Mouse (Mus musculus) layer of hippocampus, adult 18-20 months (tissue): ENCODE results near the gene Elob. TPM values are rescaled to one million over a fixed set of nuclear protein-coding genes. Genes with fewer than 3 reads are reported as not detected.

ENCODE experiments used
- DNase-seq, 2 experiments: peaks; one replicate each; pipeline ENCODE4 v3.0.0; 2022; ENCODE audit warnings: low spot score in 2 of 2
- microRNA-seq, 2 experiments: library from miRNA; unstranded; fragments of <30 nt; microRNA quantifications; one replicate each; pipeline ENCODE4 v1.2.0; 2021
- total RNA-seq, 2 experiments: library from RNA; stranded (reverse); gene quantifications; 2 replicates each; pipeline ENCODE4 v1.2.3; 2021

Elob gene
- total RNA-seq, 2 experiments from 2014 or later = 355 to 375 TPM

- peak; percentile 87 to 93 for DNase-seq
Measured at GRCm38 (mm10) chr17:23785561-23786471, 43.1 kb downstream of the Elob start, which contains the start of gene Flywch2. Gene Flywch2 (minus strand): TSS chr17:23786081.

GRCm38 (mm10) chr17:23783352-23783751 is 45.6 kb downstream of the Elob start:
- no peak for DNase-seq

GRCm38 (mm10) chr17:23778447-23778846 is 50.5 kb downstream of the Elob start:
- DNase-seq = no peak

- DNase-seq = no peak
Measured at GRCm38 (mm10) chr17:23777141-23777540, 51.8 kb downstream of the Elob start.

GRCm38 (mm10) chr17:23776216-23776615 is 52.7 kb downstream of the Elob start:
- DNase-seq = no peak

Small RNA genes within 50 kb of the gene (microRNA-seq; reads per million reads assigned to microRNA genes)
- 0.74 to 2.0 reads per million in 2 experiments for gene Mir5125

Other genes with a start within 250 kb of the Elob start
- 10 to 100 TPM; 28.0 to 29.6 TPM for gene Zfp13, start 229.6 kb downstream of the Elob start, total RNA-seq
- gene Zscan10, start 228.3 kb downstream of the Elob start, total RNA-seq = not detected
- gene Mmp25, start 183.9 kb downstream of the Elob start, total RNA-seq = under 1 TPM in 1 of 2 experiments, not detected in 1; 0.10 TPM
- not detected for gene Bicdl2, start 168.6 kb downstream of the Elob start, total RNA-seq
- 100 to 1,000 TPM; 117 to 122 TPM for gene Hcfc1r1, start 155.5 kb downstream of the Elob start, total RNA-seq
- gene Thoc6, start 155.3 kb downstream of the Elob start, total RNA-seq = 10 to 100 TPM in 1 of 2 experiments, 1 to 10 TPM in 1; 8.8 to 10.0 TPM
- gene Tnfrsf12a, start 151.7 kb downstream of the Elob start, total RNA-seq = 1 to 10 TPM; 6.4 to 7.0 TPM
- gene Cldn6, start 149.9 kb downstream of the Elob start, total RNA-seq = not detected
- not detected for gene Cldn9, start 145.1 kb downstream of the Elob start, total RNA-seq
- gene 1520401A03Rik, start 106.4 kb downstream of the Elob start, total RNA-seq = under 1 TPM in 1 of 2 experiments, not detected in 1; 0.33 TPM
- 1 to 10 TPM; 3.4 to 3.8 TPM for gene Pkmyt1, start 102.8 kb downstream of the Elob start, total RNA-seq
- gene Paqr4, start 88.3 kb downstream of the Elob start, total RNA-seq = 10 to 100 TPM; 52.0 to 53.6 TPM
- gene Kremen2, start 83.3 kb downstream of the Elob start, total RNA-seq = under 1 TPM; 0.30 to 0.52 TPM
- 100 to 1,000 TPM; 390 to 405 TPM for gene Flywch1, start 57.5 kb downstream of the Elob start, total RNA-seq
- 1 to 10 TPM; 8.6 to 8.7 TPM for gene Flywch2, start 43.1 kb downstream of the Elob start, total RNA-seq
- gene Srrm2, start 38.6 kb downstream of the Elob start, total RNA-seq = 100 to 1,000 TPM; 509 to 565 TPM
- gene Prss33, start 6.9 kb upstream of the Elob start, total RNA-seq = under 1 TPM in 1 of 2 experiments, not detected in 1; 0.41 TPM
- not detected for gene Prss32, start 14.7 kb upstream of the Elob start, total RNA-seq
- 1 to 10 TPM in 1 of 2 experiments, under 1 TPM in 1; 0.89 to 2.4 TPM for gene Prss41, start 15.0 kb upstream of the Elob start, total RNA-seq
- not detected for gene Prss21, start 38.9 kb upstream of the Elob start, total RNA-seq
- not detected for gene Dcpp1, start 51.7 kb upstream of the Elob start, total RNA-seq
- gene Dcpp2, start 51.7 kb upstream of the Elob start, total RNA-seq = not detected
- not detected for gene Dcpp3, start 88.3 kb upstream of the Elob start, total RNA-seq
- gene Sbp, start 112.5 kb upstream of the Elob start, total RNA-seq = not detected
- gene Sbpl, start 126.1 kb upstream of the Elob start, total RNA-seq = not detected
- gene Prss30, start 151.4 kb upstream of the Elob start, total RNA-seq = not detected
- gene Prss22, start 169.0 kb upstream of the Elob start, total RNA-seq = not detected
- not detected for gene Prss27, start 209.0 kb upstream of the Elob start, total RNA-seq
- gene Kctd5, start 244.3 kb upstream of the Elob start, total RNA-seq = 10 to 100 TPM; 23.2 to 25.0 TPM